9 mouse cellular contexts compared by ENCODE assay signal in genomic region chr9:58709939-58710338, GRCm38 (mm10). TPM values are rescaled to one million over a fixed set of nuclear protein-coding genes. Genes with fewer than 3 reads are reported as not detected.
A peak's percentile ranks its signal among the peaks of the same experiment; 100 is the strongest.
DNase-seq lines count a peak whose midpoint lies in the region; ATAC-seq and TF ChIP-seq lines count a peak whose summit lies in the region.
"Had no signal": no experiment of that assay in that cellular context is flagged by ENCODE, and none has a peak within 500 bp of the region (broad histone marks: within the 10 kb centered on the region; RNA-seq: fewer than 3 reads in every experiment).

No protein-coding gene starts in this region.

- no peaks in the 10 kb centered on the region for H3K4me1 ChIP-seq in hindbrain, embryonic 14.5 days (replicated peaks; ENCODE audit: control insufficient read depth, insufficient read depth, low read length)
- no peaks in the 10 kb centered on the region for H3K4me1 ChIP-seq in hindbrain, embryonic 12.5 days
- H3K4me1 ChIP-seq in heart, postnatal 0 days (ENCODE audit: control insufficient read depth, insufficient read depth), result no peaks in the 10 kb centered on the region
- H3K4me1 ChIP-seq: neural tube, embryonic 13.5 days had no signal

- H3K27ac ChIP-seq in hindbrain, embryonic 14.5 days, result no peak overlapping the region
- H3K27ac ChIP-seq in hindbrain, embryonic 12.5 days, result no peak overlapping the region
- no peak overlapping the region for H3K27ac ChIP-seq in heart, postnatal 0 days (ENCODE audit: low read depth)
- H3K27ac ChIP-seq: neural tube, embryonic 13.5 days had no signal

- H3K4me3 ChIP-seq in hindbrain, embryonic 14.5 days (replicated peaks; ENCODE audit: low read length), result no peak overlapping the region
- no peak overlapping the region for H3K4me3 ChIP-seq in hindbrain, embryonic 12.5 days
- H3K4me3 ChIP-seq in heart, postnatal 0 days (ENCODE audit: low read depth, low read length), result no peak overlapping the region
- H3K4me3 ChIP-seq: neural tube, embryonic 13.5 days had no signal

- no peak for ATAC-seq in hindbrain, embryonic 14.5 days (ENCODE audit: low FRiP score)
- no peak for ATAC-seq in hindbrain, embryonic 12.5 days (ENCODE audit: low FRiP score)
- ATAC-seq in common myeloid progenitor, adult 5-6 weeks (replicated peaks; ENCODE audit: low read depth, poor library complexity, severe bottlenecking), result peak; percentile 74
- no peak for ATAC-seq in heart, postnatal 0 days (ENCODE audit: insufficient read depth, low read depth)

- H3K36me3 ChIP-seq in hindbrain, embryonic 14.5 days (replicated peaks; ENCODE audit: control insufficient read depth, insufficient read depth), result no peaks in the 10 kb centered on the region
- no peaks in the 10 kb centered on the region for H3K36me3 ChIP-seq in hindbrain, embryonic 12.5 days
- no peaks in the 10 kb centered on the region for H3K36me3 ChIP-seq in heart, postnatal 0 days (replicated peaks; ENCODE audit: control insufficient read depth, insufficient read depth, low read length)
- H3K36me3 ChIP-seq: neural tube, embryonic 13.5 days had no signal

- no peaks in the 10 kb centered on the region for H3K9me3 ChIP-seq in hindbrain, embryonic 14.5 days (ENCODE audit: control insufficient read depth, low read length)
- H3K9me3 ChIP-seq in hindbrain, embryonic 12.5 days (replicated peaks), result no peaks in the 10 kb centered on the region
- H3K9me3 ChIP-seq in heart, postnatal 0 days (replicated peaks; ENCODE audit: control insufficient read depth, low read length), result no peaks in the 10 kb centered on the region
- H3K9me3 ChIP-seq: neural tube, embryonic 13.5 days had no signal

- H3K4me2 ChIP-seq in hindbrain, embryonic 14.5 days (replicated peaks), result no peak overlapping the region
- H3K4me2 ChIP-seq in hindbrain, embryonic 12.5 days (replicated peaks), result no peak overlapping the region
- no peak overlapping the region for H3K4me2 ChIP-seq in heart, postnatal 0 days (ENCODE audit: low read depth, low read length)
- H3K4me2 ChIP-seq: neural tube, embryonic 13.5 days had no signal

- DNase-seq in hindbrain, embryonic 14.5 days (ENCODE audit: low spot score), result peak; percentile 52
- peak; percentile 89 for DNase-seq in ZHBTc4 (ENCODE audit: low read depth, low spot score)
- peak; percentile 47 for DNase-seq in heart, postnatal 0 days (ENCODE audit: low spot score)
- DNase-seq in left cerebral cortex, adult 9 months (ENCODE audit: low spot score in 2 of 2), result peak; percentile 9 to 78
- peak; percentile 47 for DNase-seq in ovary, postnatal 36 days (ENCODE audit: low spot score)
- peak; percentile 76 for DNase-seq in thymus, postnatal 14 days

- no peak overlapping the region for H3K9ac ChIP-seq in hindbrain, embryonic 14.5 days
- H3K9ac ChIP-seq in hindbrain, embryonic 12.5 days, result no peak overlapping the region
- no peak overlapping the region for H3K9ac ChIP-seq in heart, postnatal 0 days (replicated peaks; ENCODE audit: low read depth, low read length)
- H3K9ac ChIP-seq: neural tube, embryonic 13.5 days had no signal

- no peaks in the 10 kb centered on the region for H3K27me3 ChIP-seq in hindbrain, embryonic 14.5 days (ENCODE audit: control insufficient read depth, insufficient read depth, low read length)
- H3K27me3 ChIP-seq in hindbrain, embryonic 12.5 days, result no peaks in the 10 kb centered on the region
- H3K27me3 ChIP-seq in heart, postnatal 0 days (ENCODE audit: control insufficient read depth, insufficient read depth, low read length), result no peaks in the 10 kb centered on the region
- H3K27me3 ChIP-seq: neural tube, embryonic 13.5 days had no signal

- WGBS in hindbrain, embryonic 14.5 days, result 13% methylated on average over 2 of the region's 2 CpGs
- 8% methylated on average over 2 of the region's 2 CpGs for WGBS in hindbrain, embryonic 12.5 days
- 8% methylated on average over 2 of the region's 2 CpGs for WGBS in heart, postnatal 0 days

- TF ChIP-seq EP300 in heart, postnatal 0 days (IDR thresholded peaks at IDR 0.05; ENCODE audit: low read depth), result no peak

- peak; percentile 77 for TF ChIP-seq CTCF in heart, postnatal 0 days (IDR thresholded peaks at IDR 0.05; ENCODE audit: low read depth)

RNA-seq across cellular contexts. Expression of gene Rec114, which starts 33.8 kb away (rescaled TPM):
- polyA plus RNA-seq in hindbrain, embryonic 14.5 days (2014; fragmentation: Nextera tagmentation; extraction: Ambion mirVana), result 2.8 TPM in 2 replicates
- 2.1 and 3.5 TPM in 2 replicates for polyA plus RNA-seq in hindbrain, embryonic 12.5 days (2016; fragmentation: Nextera tagmentation; extraction: Ambion mirVana)
- total RNA-seq in common myeloid progenitor, adult 5-6 weeks (2017), result 2.9 and 5.4 TPM in 2 replicates
- not detected in 2 replicates for total RNA-seq in heart, postnatal 0 days (2014; rRNA removed; ENCODE audit: low replicate concordance)
- polyA plus RNA-seq in heart, postnatal 0 days (2015; fragmentation: Nextera tagmentation; extraction: Ambion mirVana), result 2.6 and 3.6 TPM in 2 replicates
